Mouse (Mus musculus) stomach, postnatal 0 days (tissue): ENCODE measurements around the gene Il12a. TPM values are rescaled to one million over a fixed set of nuclear protein-coding genes. Genes with fewer than 3 reads are reported as not detected.
A peak's percentile ranks its signal among the peaks of the same experiment; 100 is the strongest.

Experiments
- ATAC-seq: fragments of 200-750 bp; cut with Nextera tagmentation; 2 replicates; pipeline ENCODE4 v1.8.0; 2017; ENCODE audit not compliant: low FRiP score, low TSS enrichment
- DNase-seq: peaks from one replicate; pipeline ENCODE4 v3.0.0-alpha.2; 2016; ENCODE audit warnings: low spot score
- H3K27ac ChIP-seq: fragments of 300-500 bp; sonication (generic); replicated peaks from 2 replicates; pipeline ENCODE4 v1.5.1; 2014; ENCODE audit warnings: mild to moderate bottlenecking, control low read depth
- H3K27me3 ChIP-seq: fragments of 300-500 bp; sonication (generic); 2 replicates; pipeline ENCODE4 v1.6.1; 2014; ENCODE audit warnings: low read length; ENCODE audit not compliant: control insufficient read depth, insufficient read depth
- H3K36me3 ChIP-seq: fragments of 300-500 bp; sonication (generic); 2 replicates; pipeline ENCODE4 v1.6.1; 2014; ENCODE audit warnings: low read length, mixed read lengths; ENCODE audit not compliant: control insufficient read depth, insufficient read depth
- H3K4me1 ChIP-seq: fragments of 300-500 bp; sonication (generic); replicated peaks from 2 replicates; pipeline ENCODE4 v1.6.1; 2014; ENCODE audit warnings: antibody characterized with exemption; ENCODE audit not compliant: control insufficient read depth, insufficient read depth
- H3K4me2 ChIP-seq: fragments of 300-500 bp; sonication (generic); replicated peaks from 2 replicates; pipeline ENCODE4 v1.6.1; 2014; ENCODE audit warnings: low read depth, mild to moderate bottlenecking, control low read depth, moderate library complexity
- H3K4me3 ChIP-seq: fragments of 300-500 bp; sonication (generic); 2 replicates; pipeline ENCODE4 v1.5.1; 2014; ENCODE audit warnings: low read depth, low read length, control low read depth
- H3K9ac ChIP-seq: fragments of 300-500 bp; sonication (generic); 2 replicates; pipeline ENCODE4 v1.6.1; 2014; ENCODE audit warnings: mild to moderate bottlenecking, low read length, control low read depth, mixed read lengths
- H3K9me3 ChIP-seq: fragments of 300-500 bp; sonication (generic); 2 replicates; pipeline ENCODE4 v1.6.1; 2016; ENCODE audit warnings: low read length; ENCODE audit not compliant: control insufficient read depth
- CTCF ChIP-seq: IDR thresholded peaks from 2 replicates; pipeline ENCODE4 v1.5.1; 2016; ENCODE audit warnings: antibody characterized with exemption, low read depth, mild to moderate bottlenecking, moderate library complexity
- EP300 ChIP-seq: optimal IDR thresholded peaks from 2 replicates; pipeline ENCODE3; 2016; ENCODE audit warnings: antibody characterized with exemption
- WGBS: fragments of 180-500 bp; shearing (Covaris S2); extraction: QIAGEN DNeasy Blood & Tissue Kit; methylation state at CpG from one replicate; pipeline ENCODE4 v1.1.7; 2014; 5-methylcytosine and 5-hydroxymethylcytosine counted together
- polyA plus RNA-seq: library from polyadenylated mRNA; unstranded; fragments of >200 nt; fragmentation: Nextera tagmentation; extraction: Ambion mirVana; gene quantifications from 2 replicates; pipeline ENCODE4 v1.2.1, GENCODE M21; 2015

Il12a gene
- 0.10 TPM in 1 of 2 replicates, not detected in the other for polyA plus RNA-seq

DNA sequence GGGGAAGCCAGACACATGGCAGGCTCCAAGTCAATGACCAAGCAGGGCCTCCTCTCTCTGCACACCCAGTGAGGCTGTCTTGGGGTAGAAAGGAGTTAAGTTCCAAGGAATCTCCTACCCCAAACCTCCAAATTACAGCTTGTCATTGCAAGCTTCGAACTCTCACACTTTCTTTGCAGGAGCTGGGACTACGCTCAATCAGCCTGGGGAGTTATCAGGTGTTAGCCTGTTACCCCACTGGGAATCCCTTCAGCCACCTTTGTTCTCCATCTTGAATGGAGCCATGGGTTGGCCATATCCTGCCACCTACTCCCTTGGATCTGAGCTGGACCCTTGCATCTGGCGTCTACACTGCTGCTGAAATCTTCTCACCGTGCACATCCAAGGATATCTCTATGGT, at the start of gene Il12a:
Il12a (plus strand) TSS at position 301 of the 400 bp plus-strand sequence.
- Histone ChIP-seq H3K27ac (no peak within 1 kb of the TSS), H3K4me3 (no peak within 1 kb of the TSS), H3K4me2 (no peak within 1 kb of the TSS), H3K27me3 (no peaks in the 10 kb centered on the region), H3K9ac (no peak within 1 kb of the TSS), H3K4me1 (no peaks in the 10 kb centered on the region), H3K9me3 (no peaks in the 10 kb centered on the region), H3K36me3 (no peaks in the 10 kb centered on the region)
- DNase-seq, result no peak
- no peak for TF ChIP-seq CTCF
- no peak for TF ChIP-seq EP300
- WGBS, result 91% methylated on average over 4 of the region's 4 CpGs
- no peak for ATAC-seq

DNA sequence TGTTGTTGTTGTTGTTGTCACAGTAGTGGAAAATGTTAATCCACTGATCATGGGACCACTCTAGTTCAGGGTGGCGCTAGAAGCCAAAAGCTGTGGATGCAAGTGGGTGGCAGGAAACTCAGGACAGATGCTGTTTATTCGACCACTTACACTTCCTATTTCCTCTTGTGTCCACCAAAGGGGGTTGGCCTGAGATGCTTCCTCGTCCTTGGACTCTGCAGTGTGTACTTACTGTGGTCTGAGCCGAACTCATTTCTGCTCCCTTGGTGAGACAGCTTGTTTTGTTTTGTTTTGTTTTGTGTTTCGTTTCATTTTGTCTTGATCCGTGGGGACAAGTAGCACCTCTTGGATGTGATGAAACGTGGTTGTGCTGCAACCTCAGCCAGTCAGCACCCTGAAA, 47.5 kb upstream of the Il12a start:
- H3K4me2 ChIP-seq, result no peak overlapping the region
- no peak for DNase-seq
- WGBS, result 75% methylated on average over 7 of the region's 7 CpGs
- no peak for ATAC-seq
- TF ChIP-seq CTCF (no peak), EP300 (no peak)
- no peak overlapping the region for H3K27ac ChIP-seq
- no peaks in the 10 kb centered on the region for H3K36me3 ChIP-seq
- H3K27me3 ChIP-seq, result no peaks in the 10 kb centered on the region
- no peaks in the 10 kb centered on the region for H3K4me1 ChIP-seq
- no peak overlapping the region for H3K9ac ChIP-seq
- H3K4me3 ChIP-seq, result no peak overlapping the region
- no peaks in the 10 kb centered on the region for H3K9me3 ChIP-seq

DNA sequence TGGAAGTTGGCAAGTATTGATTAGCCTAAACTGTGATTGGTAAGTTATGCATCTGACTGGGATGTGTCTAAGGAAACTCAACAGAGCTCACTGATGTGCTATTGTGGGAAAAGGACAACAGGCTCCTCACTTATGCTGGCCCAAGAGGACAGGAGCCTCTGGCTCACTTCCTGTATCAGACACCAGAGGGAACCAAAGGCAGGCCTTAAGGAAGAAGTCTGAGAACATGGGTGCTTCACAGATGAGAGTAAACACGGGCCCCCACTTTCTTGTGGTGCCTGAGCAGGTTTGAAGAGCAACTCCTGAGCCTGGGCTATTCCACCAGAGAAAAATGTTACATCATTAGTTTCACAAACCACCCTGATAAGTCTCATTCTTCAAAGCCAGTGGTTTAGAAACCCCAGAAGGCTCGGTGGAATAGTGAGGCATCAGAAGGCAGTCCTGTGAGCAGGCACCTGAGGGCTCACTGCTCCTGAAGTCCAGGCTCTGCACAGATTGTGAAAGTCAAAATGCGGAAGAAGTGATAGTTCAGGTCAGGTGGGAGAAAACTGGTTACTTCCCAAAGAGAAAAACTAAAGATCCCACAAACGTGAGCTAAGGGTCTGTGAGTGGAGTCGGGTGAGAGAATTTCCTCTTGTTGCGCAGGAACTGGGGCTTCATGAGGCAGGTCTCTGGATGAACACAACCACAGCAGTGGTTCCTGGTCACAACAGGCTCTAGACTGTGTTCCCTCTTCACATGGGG, 43.9 kb upstream of the Il12a start:
- TF ChIP-seq EP300 (no peak), CTCF (peak; percentile 66)
- H3K36me3 ChIP-seq, result no peaks in the 10 kb centered on the region
- ATAC-seq (no peak), DNase-seq (no peak)
- H3K9ac ChIP-seq, result no peak overlapping the region
- H3K27ac ChIP-seq, result no peak overlapping the region
- no peak overlapping the region for H3K4me2 ChIP-seq
- H3K27me3 ChIP-seq, result no peaks in the 10 kb centered on the region
- WGBS, result 84% methylated on average over 6 of the region's 6 CpGs
- no peaks in the 10 kb centered on the region for H3K4me1 ChIP-seq
- H3K4me3 ChIP-seq, result no peak overlapping the region
- H3K9me3 ChIP-seq, result no peaks in the 10 kb centered on the region

GRCm38 (mm10) chr3:68647282-68647681, 43.2 kb upstream of the Il12a start:
- 73% methylated on average over 3 of the region's 3 CpGs for WGBS
- Histone ChIP-seq H3K27ac (no peak overlapping the region), H3K4me2 (no peak overlapping the region), H3K9ac (no peak overlapping the region), H3K36me3 (no peaks in the 10 kb centered on the region), H3K27me3 (no peaks in the 10 kb centered on the region), H3K4me1 (no peaks in the 10 kb centered on the region), H3K9me3 (no peaks in the 10 kb centered on the region), H3K4me3 (no peak overlapping the region)
- ATAC-seq (no peak), DNase-seq (no peak)
- no peak for TF ChIP-seq EP300
- no peak for TF ChIP-seq CTCF

DNA sequence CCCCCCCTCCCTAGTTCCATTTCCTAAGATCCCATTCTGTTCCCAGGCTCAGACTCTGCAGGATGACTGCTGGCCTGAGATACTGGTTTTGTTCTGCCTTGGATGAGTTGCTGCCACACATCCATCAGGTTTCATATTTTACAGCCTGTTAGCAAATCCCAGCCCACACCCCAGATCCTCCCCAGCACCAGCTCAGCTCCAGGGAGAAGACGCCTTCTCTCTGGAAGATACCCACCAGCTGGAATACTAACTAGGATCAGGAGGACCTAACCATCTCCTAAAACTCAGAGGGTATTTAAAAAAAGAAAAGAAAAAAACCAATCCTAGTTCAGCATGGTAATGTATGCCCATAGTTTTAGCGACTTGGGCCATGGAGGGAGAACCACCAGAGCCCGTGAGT, 40.2 kb upstream of the Il12a start:
- 88% methylated on average over 3 of the region's 3 CpGs for WGBS
- H3K36me3 ChIP-seq, result no peaks in the 10 kb centered on the region
- TF ChIP-seq EP300, result no peak
- TF ChIP-seq CTCF, result no peak
- no peak overlapping the region for H3K4me2 ChIP-seq
- no peaks in the 10 kb centered on the region for H3K4me1 ChIP-seq
- DNase-seq (no peak), ATAC-seq (no peak)
- no peak overlapping the region for H3K4me3 ChIP-seq
- no peak overlapping the region for H3K9ac ChIP-seq
- no peaks in the 10 kb centered on the region for H3K27me3 ChIP-seq
- no peak overlapping the region for H3K27ac ChIP-seq
- no peaks in the 10 kb centered on the region for H3K9me3 ChIP-seq

GRCm38 (mm10) chr3:68656607-68657352, 33.7 kb upstream of the Il12a start:
- H3K9ac ChIP-seq, result no peak overlapping the region
- no peak overlapping the region for H3K27ac ChIP-seq
- DNase-seq (no peak), ATAC-seq (no peak)
- no peaks in the 10 kb centered on the region for H3K27me3 ChIP-seq
- H3K4me2 ChIP-seq, result no peak overlapping the region
- no peaks in the 10 kb centered on the region for H3K36me3 ChIP-seq
- no peaks in the 10 kb centered on the region for H3K9me3 ChIP-seq
- no peaks in the 10 kb centered on the region for H3K4me1 ChIP-seq
- 75% methylated on average over 4 of the region's 4 CpGs for WGBS
- H3K4me3 ChIP-seq, result no peak overlapping the region
- TF ChIP-seq CTCF (no peak), EP300 (no peak)
